Mouse (Mus musculus) limb, embryonic 12.5 days (tissue): Measurements from ENCODE around the gene Tcp11. TPM values are rescaled to one million over a fixed set of nuclear protein-coding genes. Genes with fewer than 3 reads are reported as not detected.

Experiments used
- ATAC-seq: fragments of 200-750 bp; cut with Nextera tagmentation; 2 replicates; pipeline ENCODE4 v1.8.0; 2017; ENCODE audit warnings: low read depth, moderate TSS enrichment; ENCODE audit not compliant: insufficient number of reproducible peaks, insufficient read depth, low FRiP score, low TSS enrichment
- H3K27ac ChIP-seq: fragments of 300-500 bp; sonication (generic); 2 replicates; pipeline ENCODE4 v1.5.1; 2016; ENCODE audit warnings: mild to moderate bottlenecking, moderate library complexity
- H3K27me3 ChIP-seq: fragments of 300-500 bp; sonication (generic); 2 replicates; pipeline ENCODE4 v1.6.1; 2016; ENCODE audit warnings: mild to moderate bottlenecking, moderate library complexity
- H3K36me3 ChIP-seq: fragments of 300-500 bp; sonication (generic); 2 replicates; pipeline ENCODE4 v1.6.1; 2016; ENCODE audit warnings: mild to moderate bottlenecking, moderate library complexity
- H3K4me1 ChIP-seq: fragments of 300-500 bp; sonication (generic); replicated peaks from 2 replicates; pipeline ENCODE4 v1.6.1; 2016
- H3K4me2 ChIP-seq: fragments of 300-500 bp; sonication (generic); 2 replicates; pipeline ENCODE4 v1.6.1; 2016; ENCODE audit warnings: mild to moderate bottlenecking, moderate library complexity
- H3K4me3 ChIP-seq: fragments of 300-500 bp; sonication (generic); replicated peaks from 2 replicates; pipeline ENCODE4 v1.5.1; 2016; ENCODE audit warnings: mild to moderate bottlenecking
- H3K9ac ChIP-seq: fragments of 300-500 bp; sonication (generic); replicated peaks from 2 replicates; pipeline ENCODE4 v1.6.1; 2016; ENCODE audit warnings: mild to moderate bottlenecking, moderate library complexity
- H3K9me3 ChIP-seq: fragments of 300-500 bp; sonication (generic); 2 replicates; pipeline ENCODE4 v1.6.1; 2016; ENCODE audit warnings: mild to moderate bottlenecking, moderate library complexity
- WGBS: fragments of 180-500 bp; shearing (Covaris S2); methylation state at CpG from one replicate; pipeline ENCODE4 v1.1.7; 2016; 5-methylcytosine and 5-hydroxymethylcytosine counted together
- polyA plus RNA-seq: library from polyadenylated mRNA; unstranded; fragments of >200 nt; fragmentation: Nextera tagmentation; extraction: Ambion mirVana; gene quantifications from 2 replicates; pipeline ENCODE4 v1.2.1, GENCODE M21; 2016

Gene Tcp11
- polyA plus RNA-seq, 1 experiment from 2014 or later = 1.2 TPM

DNA sequence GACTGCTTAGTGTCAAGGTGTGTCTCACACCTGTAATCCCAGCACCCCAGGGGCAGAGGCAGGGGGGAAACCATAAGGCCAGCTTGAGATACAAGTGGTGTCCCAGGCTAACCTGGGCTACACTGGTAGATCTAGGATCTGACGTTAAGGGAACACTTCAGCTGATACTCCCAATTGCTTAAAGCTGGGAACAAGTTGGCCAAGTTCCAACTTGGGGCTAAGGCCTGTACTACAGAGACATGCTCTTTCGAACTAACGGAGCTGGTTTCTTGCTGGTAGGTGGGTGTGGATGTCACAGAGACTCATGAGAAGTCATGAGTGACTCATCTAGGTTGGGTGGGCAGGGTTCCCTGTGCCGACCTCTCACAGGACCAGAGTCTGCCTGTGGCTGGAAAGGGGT, 13.1 kb downstream of the Tcp11 start:
- Histone ChIP-seq H3K36me3 (0 out of 2 replicates have a peak, but pooled peaks cover 5% of the 10 kb centered on the region), H3K9me3 (no peaks in the 10 kb centered on the region), H3K4me2 (no peak overlapping the region), H3K27me3 (peaks cover 9% of the 10 kb centered on the region; the same call in 1 of the 2 replicates), H3K9ac (no peak overlapping the region), H3K27ac (no peak overlapping the region), H3K4me1 (peaks cover 19% of the 10 kb centered on the region), H3K4me3 (no peak overlapping the region)
- no peak for ATAC-seq
- WGBS = 86% methylated on average over 4 of the region's 4 CpGs

GRCm38 (mm10) chr17:28063163-28063562, 17.3 kb downstream of the Tcp11 start:
- H3K4me2 ChIP-seq = no peak overlapping the region
- 47% methylated on average over 6 of the region's 6 CpGs for WGBS
- peaks cover 38% of the 10 kb centered on the region for H3K36me3 ChIP-seq
- peaks cover 27% of the 10 kb centered on the region for H3K4me1 ChIP-seq
- H3K9me3 ChIP-seq = no peaks in the 10 kb centered on the region
- H3K4me3 ChIP-seq = no peak overlapping the region
- peak overlapping the region; percentile 34; the same call in 1 of the 2 replicates for H3K9ac ChIP-seq
- no peaks in the 10 kb centered on the region for H3K27me3 ChIP-seq
- H3K27ac ChIP-seq = peak overlapping the region; percentile 69
- no peak for ATAC-seq

DNA sequence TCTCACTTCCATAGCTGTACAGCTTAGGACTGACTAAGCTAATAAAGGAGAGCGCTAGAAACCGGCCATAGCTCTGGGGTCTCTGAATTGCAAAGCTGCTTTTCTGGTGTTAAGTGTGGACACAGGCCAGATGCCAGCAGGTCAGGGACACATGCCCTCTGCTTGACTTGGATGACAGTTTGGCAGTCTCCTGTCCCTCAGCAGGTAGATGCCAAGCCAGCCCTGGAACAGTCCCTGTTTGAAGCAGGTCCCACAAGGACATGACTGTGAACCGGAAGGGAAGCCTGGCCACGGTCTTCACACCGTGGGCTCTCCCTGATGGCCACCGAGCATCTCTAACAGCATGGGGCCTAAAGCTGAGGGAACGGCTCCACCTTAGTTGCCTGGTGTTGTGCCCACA, 17.7 kb downstream of the Tcp11 start:
- ATAC-seq = no peak
- Histone ChIP-seq H3K36me3 (peaks cover 43% of the 10 kb centered on the region), H3K27ac (peak overlapping the region; percentile 68), H3K9me3 (no peaks in the 10 kb centered on the region), H3K9ac (no peak overlapping the region), H3K27me3 (no peaks in the 10 kb centered on the region), H3K4me1 (peaks cover 27% of the 10 kb centered on the region), H3K4me3 (no peak overlapping the region), H3K4me2 (no peak overlapping the region)
- WGBS = 70% methylated on average over 7 of the region's 7 CpGs

- ATAC-seq = no peak
- 0 out of 2 replicates have a peak overlapping the region, but pooled peaks have one; percentile 19 for H3K9ac ChIP-seq
- H3K9me3 ChIP-seq = no peaks in the 10 kb centered on the region
- WGBS = 54% methylated on average over 7 of the region's 7 CpGs
- no peak overlapping the region for H3K4me2 ChIP-seq
- no peak overlapping the region for H3K4me3 ChIP-seq
- H3K27ac ChIP-seq = peak overlapping the region; percentile 72; the same call in 1 of the 2 replicates
- H3K27me3 ChIP-seq = no peaks in the 10 kb centered on the region
- H3K36me3 ChIP-seq = peaks cover 52% of the 10 kb centered on the region
- H3K4me1 ChIP-seq = peaks cover 27% of the 10 kb centered on the region
Measured at GRCm38 (mm10) chr17:28061472-28061871, 19.0 kb downstream of the Tcp11 start.

DNA sequence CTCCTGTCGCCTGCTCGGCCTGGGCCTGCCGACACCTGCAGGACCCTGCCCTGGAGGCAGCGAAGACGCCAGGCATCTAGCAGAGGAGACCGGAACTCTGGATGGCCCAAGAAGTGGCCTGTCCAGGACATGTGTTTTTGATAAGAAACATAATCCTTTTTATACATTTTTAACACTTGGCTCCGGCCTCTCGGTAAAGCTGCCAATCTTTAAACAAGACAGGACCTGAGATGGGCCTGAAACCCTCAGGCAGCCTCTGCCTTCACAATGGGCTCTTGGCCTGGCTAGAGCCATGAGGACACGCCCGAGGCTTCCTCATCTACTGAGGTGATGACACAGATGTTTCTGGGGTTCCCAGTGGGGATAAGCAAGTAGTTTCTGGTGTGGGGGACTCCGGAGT, 19.8 kb downstream of the Tcp11 start:
- Histone ChIP-seq H3K27me3 (no peaks in the 10 kb centered on the region), H3K4me2 (no peak overlapping the region), H3K9me3 (no peaks in the 10 kb centered on the region), H3K4me1 (peaks cover 27% of the 10 kb centered on the region), H3K9ac (peak overlapping the region; percentile 44; the same call in 1 of the 2 replicates), H3K36me3 (peaks cover 60% of the 10 kb centered on the region), H3K27ac (peak overlapping the region; percentile 72), H3K4me3 (no peak overlapping the region)
- no peak for ATAC-seq
- WGBS = 50% methylated on average over 11 of the region's 11 CpGs

GRCm38 (mm10) chr17:28058346-28058745, 22.1 kb downstream of the Tcp11 start:
- peaks cover 22% of the 10 kb centered on the region for H3K4me1 ChIP-seq
- peaks cover 80% of the 10 kb centered on the region for H3K36me3 ChIP-seq
- no peaks in the 10 kb centered on the region for H3K9me3 ChIP-seq
- no peak for ATAC-seq
- whole genome bisulfite sequencing = 88% methylated on average over 13 of the region's 13 CpGs
- no peak overlapping the region for H3K9ac ChIP-seq
- H3K27me3 ChIP-seq = no peaks in the 10 kb centered on the region
- 0 out of 2 replicates have a peak overlapping the region, but pooled peaks have one; percentile 12 for H3K27ac ChIP-seq
- no peak overlapping the region for H3K4me2 ChIP-seq
- H3K4me3 ChIP-seq = no peak overlapping the region

DNA sequence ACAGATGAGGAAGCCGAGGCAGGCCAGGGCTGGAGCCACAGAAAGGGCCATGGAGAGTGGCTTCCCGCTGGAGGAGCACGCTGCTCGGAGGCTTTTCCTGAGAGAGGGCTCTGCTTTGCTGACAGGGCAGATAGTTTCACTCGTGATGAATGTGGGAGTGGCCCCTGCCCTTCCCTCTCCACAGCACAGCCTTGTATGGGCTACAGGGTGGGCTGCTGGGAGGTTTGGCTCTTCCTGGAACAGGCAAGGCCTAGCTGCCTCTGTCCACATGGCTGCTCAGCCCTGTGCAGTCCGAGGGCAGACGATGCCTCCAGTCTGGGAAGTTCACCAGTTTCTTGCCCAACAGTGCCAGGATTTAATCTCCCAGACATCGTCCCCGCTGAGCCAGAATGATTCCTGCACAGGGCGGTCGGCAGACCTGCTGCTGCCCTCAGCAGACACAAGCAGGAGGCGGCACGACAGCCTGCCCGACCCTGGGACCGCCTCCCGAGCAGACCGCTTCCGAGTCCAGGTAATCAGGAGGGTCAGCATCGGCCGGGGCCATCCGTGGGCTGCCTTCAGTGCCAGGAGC, 28.1 kb downstream of the Tcp11 start:
- WGBS = 77% methylated on average over 21 of the region's 21 CpGs

DNA sequence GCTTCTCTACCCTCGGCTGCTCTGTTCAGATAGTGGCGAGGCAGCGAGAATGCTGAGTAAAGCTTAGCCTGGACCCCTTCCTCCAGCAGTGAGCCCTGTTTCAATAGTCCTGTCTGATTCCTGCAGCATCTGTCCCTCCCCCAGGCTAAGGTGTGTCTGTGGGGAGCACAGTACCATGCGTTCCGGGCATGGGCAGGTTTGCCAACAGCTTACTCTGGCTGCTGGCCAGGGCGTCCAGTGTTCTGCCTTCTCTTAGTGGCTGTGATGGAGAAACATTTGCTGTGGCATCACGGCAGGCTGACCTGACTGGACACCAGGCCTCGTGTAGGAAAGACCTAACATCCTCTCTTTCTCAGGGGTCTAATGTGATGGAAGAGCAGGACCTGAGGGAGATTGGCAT, 30.2 kb downstream of the Tcp11 start:
- 92% methylated on average over 8 of the region's 8 CpGs for WGBS
- peaks cover 85% of the 10 kb centered on the region for H3K36me3 ChIP-seq
- no peak overlapping the region for H3K4me3 ChIP-seq
- no peaks in the 10 kb centered on the region for H3K27me3 ChIP-seq
- no peak overlapping the region for H3K27ac ChIP-seq
- no peak for ATAC-seq
- H3K9me3 ChIP-seq = no peaks in the 10 kb centered on the region
- H3K4me1 ChIP-seq = 0 out of 2 replicates have a peak, but pooled peaks cover 3% of the 10 kb centered on the region
- H3K9ac ChIP-seq = no peak overlapping the region
- H3K4me2 ChIP-seq = no peak overlapping the region

More for the DNA sequence above, 28.1 kb downstream of the Tcp11 start:
- Histone ChIP-seq H3K36me3 (peaks cover 85% of the 10 kb centered on the region), H3K27me3 (no peaks in the 10 kb centered on the region), H3K9ac (no peak overlapping the region; the same call in 1 of the 2 replicates), H3K4me3 (no peak overlapping the region), H3K4me2 (no peak overlapping the region), H3K27ac (no peak overlapping the region), H3K9me3 (no peaks in the 10 kb centered on the region), H3K4me1 (0 out of 2 replicates have a peak, but pooled peaks cover 3% of the 10 kb centered on the region)
- no peak for ATAC-seq

GRCm38 (mm10) chr17:28048425-28048824, 32.0 kb downstream of the Tcp11 start:
- no peaks in the 10 kb centered on the region for H3K9me3 ChIP-seq
- no peak overlapping the region for H3K4me3 ChIP-seq
- H3K27ac ChIP-seq = no peak overlapping the region
- no peak for ATAC-seq
- peaks cover 80% of the 10 kb centered on the region for H3K36me3 ChIP-seq
- H3K4me2 ChIP-seq = no peak overlapping the region
- WGBS = 48% methylated on average over 4 of the region's 4 CpGs
- no peak overlapping the region for H3K9ac ChIP-seq
- H3K27me3 ChIP-seq = no peaks in the 10 kb centered on the region
- 0 out of 2 replicates have a peak, but pooled peaks cover 3% of the 10 kb centered on the region for H3K4me1 ChIP-seq

DNA sequence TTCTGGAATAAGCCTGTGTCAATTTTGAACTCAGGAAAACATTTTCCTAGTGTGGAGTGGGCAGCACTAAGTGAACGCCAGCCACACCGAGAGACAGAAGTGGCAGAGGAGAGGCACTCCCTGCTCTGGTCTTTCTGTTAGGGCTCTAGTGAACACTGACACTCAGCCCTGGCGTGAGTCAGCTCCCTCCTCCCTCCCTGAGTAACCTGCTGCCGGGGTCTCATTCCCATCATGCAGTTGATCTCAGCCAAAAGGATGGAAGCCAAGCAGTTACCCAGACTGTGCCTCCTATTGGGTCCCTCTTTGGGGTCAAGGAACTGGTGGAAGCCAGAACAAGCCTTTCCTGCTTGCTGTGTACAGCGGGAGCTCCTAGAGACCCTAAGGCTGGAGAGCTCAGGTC, 32.9 kb downstream of the Tcp11 start:
- Histone ChIP-seq H3K4me2 (no peak overlapping the region), H3K36me3 (peaks cover 80% of the 10 kb centered on the region), H3K27ac (no peak overlapping the region), H3K9me3 (no peaks in the 10 kb centered on the region), H3K4me3 (no peak overlapping the region), H3K27me3 (no peaks in the 10 kb centered on the region), H3K4me1 (peaks cover 3% of the 10 kb centered on the region; the same call in 1 of the 2 replicates), H3K9ac (no peak overlapping the region)
- 77% methylated on average over 5 of the region's 5 CpGs for WGBS
- no peak for ATAC-seq

DNA sequence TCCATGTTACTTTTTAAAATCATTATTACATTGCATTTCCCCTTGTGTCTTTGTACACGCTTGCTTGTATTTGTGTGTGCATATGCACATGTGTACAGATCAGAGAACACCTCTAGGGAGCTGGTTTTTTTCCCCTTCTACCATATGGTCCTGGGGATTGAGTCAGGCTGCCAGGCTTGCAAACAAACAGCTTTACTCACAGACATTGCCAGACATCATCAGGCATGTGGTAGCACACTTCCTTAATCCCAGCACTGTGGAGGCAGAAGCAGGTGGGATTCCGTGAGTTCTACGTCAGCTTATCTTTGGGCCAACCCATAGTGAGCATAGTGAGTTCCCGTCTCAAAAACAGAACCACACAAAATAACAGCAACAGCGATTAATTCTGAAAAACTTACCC, 33.4 kb downstream of the Tcp11 start:
- Histone ChIP-seq H3K9ac (no peak overlapping the region), H3K4me3 (no peak overlapping the region), H3K27ac (no peak overlapping the region), H3K4me1 (peaks cover 6% of the 10 kb centered on the region), H3K27me3 (no peaks in the 10 kb centered on the region), H3K4me2 (no peak overlapping the region), H3K9me3 (no peaks in the 10 kb centered on the region), H3K36me3 (peaks cover 80% of the 10 kb centered on the region)
- WGBS = 92% methylated on average over 5 of the region's 5 CpGs
- ATAC-seq = no peak
